Mouse (Mus musculus): ENCODE measurements at regions not wholly inside any gene's neighbourhood (a gene's known extent, or its start where the extent isn't known, plus 50 kb on each side); places are given as distances from the start of the nearest gene placed in this dataset.

- TF ChIP-seq CTCF (IDR thresholded peaks at IDR 0.05; ENCODE audit: extremely low read depth, insufficient read length, insufficient replicate concordance, low read depth, low read length) (no peak), POLR2A (IDR thresholded peaks at IDR 0.05; ENCODE audit: low read depth, low read length) (no peak)
Measured at GRCm38 (mm10) chr3:137217245-137217644, 123.6 kb upstream of the Emcn start.
